Mouse (Mus musculus) neural tube, embryonic 13.5 days (tissue): ENCODE results near the gene Krtap31-2. TPM values are rescaled to one million over a fixed set of nuclear protein-coding genes. Genes with fewer than 3 reads are reported as not detected.

Experiments used
- ATAC-seq: fragments of 200-750 bp; cut with Nextera tagmentation; 2 replicates; pipeline ENCODE4 v1.8.0; 2017; ENCODE audit warnings: low read depth, mild to moderate bottlenecking, moderate TSS enrichment, moderate library complexity
- H3K27ac ChIP-seq: fragments of 300-500 bp; sonication (generic); replicated peaks from 2 replicates; pipeline ENCODE4 v1.5.1; 2015; ENCODE audit warnings: moderate library complexity, mild to moderate bottlenecking, inconsistent platforms
- H3K27me3 ChIP-seq: fragments of 300-500 bp; sonication (generic); 2 replicates; pipeline ENCODE4 v1.6.1; 2015; ENCODE audit warnings: mild to moderate bottlenecking, inconsistent platforms
- H3K36me3 ChIP-seq: fragments of 300-500 bp; sonication (generic); 2 replicates; pipeline ENCODE4 v1.6.1; 2015; ENCODE audit warnings: mild to moderate bottlenecking, inconsistent platforms
- H3K4me1 ChIP-seq: fragments of 300-500 bp; sonication (generic); replicated peaks from 2 replicates; pipeline ENCODE4 v1.6.1; 2015; ENCODE audit warnings: inconsistent platforms
- H3K4me2 ChIP-seq: fragments of 300-500 bp; sonication (generic); 2 replicates; pipeline ENCODE4 v1.6.1; 2015; ENCODE audit warnings: inconsistent platforms, mild to moderate bottlenecking, moderate library complexity
- H3K4me3 ChIP-seq: fragments of 300-500 bp; sonication (generic); 2 replicates; pipeline ENCODE4 v1.5.1; 2015; ENCODE audit warnings: mild to moderate bottlenecking, inconsistent platforms
- H3K9ac ChIP-seq: fragments of 300-500 bp; sonication (generic); 2 replicates; pipeline ENCODE4 v1.6.1; 2015; ENCODE audit warnings: moderate library complexity, mild to moderate bottlenecking, inconsistent platforms
- H3K9me3 ChIP-seq: fragments of 300-500 bp; sonication (generic); 2 replicates; pipeline ENCODE4 v1.6.1; 2016; ENCODE audit warnings: inconsistent platforms
- WGBS: fragments of 180-500 bp; shearing (Covaris S2); methylation state at CpG from one replicate; pipeline ENCODE4 v1.1.7; 2015; 5-methylcytosine and 5-hydroxymethylcytosine counted together
- polyA plus RNA-seq: library from polyadenylated mRNA; unstranded; fragments of >200 nt; fragmentation: Nextera tagmentation; extraction: Ambion mirVana; gene quantifications from 2 replicates; pipeline ENCODE4 v1.2.1, GENCODE M21; 2015

The Krtap31-2 gene
- not detected in 2 replicates for polyA plus RNA-seq

DNA sequence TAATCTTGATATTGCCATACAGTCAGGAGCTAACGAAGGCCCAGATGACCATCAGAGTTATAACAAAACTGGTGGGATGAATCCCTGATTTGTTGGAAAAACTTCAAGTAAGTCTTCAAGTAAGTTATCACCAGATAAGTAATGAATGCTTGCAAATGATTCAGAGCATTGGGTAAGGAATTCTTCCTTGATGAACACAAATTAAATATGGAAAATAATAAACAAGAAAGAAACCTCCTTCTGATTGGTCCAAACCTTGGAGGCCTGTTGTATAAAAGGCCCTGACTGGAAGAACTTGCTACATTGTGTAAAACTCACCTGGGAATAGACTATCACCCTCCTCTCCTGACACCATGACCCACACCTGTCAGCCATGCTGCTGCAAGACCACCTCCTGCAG is at the start of gene Krtap31-2:
Gene Krtap31-2, plus strand, starts transcription at position 301 of the 400 bp plus-strand sequence.
- H3K27me3 ChIP-seq, result no peaks in the 10 kb centered on the region
- ATAC-seq, result no peak
- H3K4me2 ChIP-seq, result no peak within 1 kb of the TSS
- 91% methylated on average over 1 of the region's 1 CpGs for WGBS
- no peaks in the 10 kb centered on the region for H3K9me3 ChIP-seq
- no peaks in the 10 kb centered on the region for H3K4me1 ChIP-seq
- H3K27ac ChIP-seq, result no peak within 1 kb of the TSS
- no peaks in the 10 kb centered on the region for H3K36me3 ChIP-seq
- no peak within 1 kb of the TSS for H3K9ac ChIP-seq
- H3K4me3 ChIP-seq, result no peak within 1 kb of the TSS

DNA sequence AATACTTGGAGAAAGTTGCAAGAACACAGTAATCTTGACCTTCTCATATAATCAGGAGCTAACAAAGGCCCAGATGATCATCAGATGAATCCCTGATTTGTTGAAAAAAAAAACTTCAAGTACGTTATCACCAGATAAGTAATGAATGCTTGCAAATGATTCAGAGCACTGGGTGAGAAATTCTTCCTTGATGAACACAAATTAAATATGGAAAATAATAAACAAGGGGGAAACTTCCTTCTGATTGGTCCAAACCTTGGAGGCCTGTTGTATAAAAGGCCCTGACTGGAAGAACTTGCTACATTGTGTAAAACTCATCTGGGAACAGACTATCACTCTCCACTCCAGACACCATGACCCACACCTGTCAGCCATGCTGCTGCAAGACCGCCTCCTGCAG is 28.5 kb upstream of the Krtap31-2 start, which contains the start of gene Krtap31-1:
Gene Krtap31-1, plus strand, starts transcription at position 301 of the 400 bp plus-strand sequence.
- no peak for ATAC-seq
- Histone ChIP-seq H3K9me3 (no peaks in the 10 kb centered on the region), H3K4me1 (no peaks in the 10 kb centered on the region), H3K27ac (no peak within 1 kb of the TSS), H3K36me3 (no peaks in the 10 kb centered on the region), H3K4me3 (no peak within 1 kb of the TSS), H3K27me3 (no peaks in the 10 kb centered on the region), H3K4me2 (no peak within 1 kb of the TSS), H3K9ac (no peak within 1 kb of the TSS)
- 86% methylated on average over 2 of the region's 2 CpGs for WGBS

DNA sequence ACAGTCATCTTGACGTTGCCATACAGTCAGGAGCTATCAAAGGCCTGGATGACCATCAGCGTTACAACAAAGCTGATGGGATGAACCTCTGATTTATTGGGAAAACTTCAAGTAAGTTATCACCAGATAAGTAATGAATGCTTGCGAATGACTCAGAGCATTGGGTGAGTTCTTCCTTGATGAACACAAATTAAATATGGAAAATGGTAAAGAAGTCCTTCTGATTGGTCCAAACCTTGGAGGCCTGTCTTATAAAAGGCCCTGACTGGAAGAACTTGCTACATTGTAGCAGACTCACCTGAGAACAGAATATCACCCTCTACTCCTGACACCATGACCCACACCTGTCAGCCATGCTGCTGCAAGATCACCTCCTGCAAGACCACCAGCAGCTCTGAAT is 21.6 kb upstream of the Krtap31-2 start, which contains the start of gene Gm11565:
Gene Gm11565, plus strand, starts transcription at position 301 of the 400 bp plus-strand sequence.
- H3K4me2 ChIP-seq, result no peak within 1 kb of the TSS
- no peaks in the 10 kb centered on the region for H3K36me3 ChIP-seq
- no peak within 1 kb of the TSS for H3K4me3 ChIP-seq
- WGBS, result 89% methylated on average over 3 of the region's 3 CpGs
- no peaks in the 10 kb centered on the region for H3K4me1 ChIP-seq
- no peaks in the 10 kb centered on the region for H3K9me3 ChIP-seq
- H3K27me3 ChIP-seq, result no peaks in the 10 kb centered on the region
- H3K9ac ChIP-seq, result no peak within 1 kb of the TSS
- no peak within 1 kb of the TSS for H3K27ac ChIP-seq
- no peak for ATAC-seq

DNA sequence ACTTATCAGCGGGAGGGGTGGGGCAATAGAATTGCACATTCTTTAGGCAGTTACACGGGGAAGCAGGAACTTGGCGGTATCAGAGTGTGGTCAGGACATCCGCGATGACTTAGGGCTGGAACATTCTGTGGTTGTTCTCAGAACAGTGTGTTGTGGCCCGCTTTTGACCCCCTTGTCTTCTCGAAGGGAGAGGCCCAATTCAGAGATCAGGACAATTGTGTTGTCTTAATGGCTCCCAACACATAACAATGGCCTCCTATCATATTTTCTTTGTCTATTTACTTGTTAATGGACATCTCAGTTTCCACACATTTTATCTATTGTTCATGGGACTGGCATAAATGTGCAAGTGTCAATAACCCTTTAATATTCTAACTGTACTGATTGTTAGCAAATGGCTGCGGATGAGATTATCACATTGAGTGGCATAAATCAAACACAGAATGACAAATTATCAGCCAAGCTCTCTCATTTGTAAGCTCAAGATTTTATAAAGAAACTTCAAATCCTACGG is 1.7 kb downstream of the Krtap31-2 start:
- 87% methylated on average over 9 of the region's 9 CpGs for WGBS
- H3K27ac ChIP-seq, result no peak overlapping the region
- no peaks in the 10 kb centered on the region for H3K27me3 ChIP-seq
- no peak overlapping the region for H3K4me3 ChIP-seq
- H3K4me1 ChIP-seq, result no peaks in the 10 kb centered on the region
- no peaks in the 10 kb centered on the region for H3K9me3 ChIP-seq
- H3K4me2 ChIP-seq, result no peak overlapping the region
- no peak overlapping the region for H3K9ac ChIP-seq
- no peaks in the 10 kb centered on the region for H3K36me3 ChIP-seq
- ATAC-seq, result no peak

DNA sequence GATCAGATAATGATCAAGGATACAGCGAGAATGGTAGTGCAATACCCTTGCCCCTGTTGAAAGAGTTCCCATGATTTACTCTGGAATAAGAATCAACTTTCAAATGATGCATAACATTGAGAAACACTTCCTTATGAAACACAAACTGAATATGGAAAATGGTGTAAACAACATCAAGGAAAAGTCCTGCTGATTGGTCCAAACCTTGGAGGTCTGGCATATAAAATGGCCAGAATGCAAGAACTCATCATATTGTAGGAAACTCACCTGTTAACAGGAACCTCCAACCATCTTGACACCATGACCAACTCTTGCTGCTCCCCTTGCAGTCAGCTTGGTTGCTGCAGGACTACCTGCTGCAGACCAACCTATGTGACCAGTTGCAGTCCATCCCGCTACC is 12.1 kb downstream of the Krtap31-2 start, which contains the start of gene Krtap9-5:
Gene Krtap9-5, plus strand, starts transcription at position 301 of the 400 bp plus-strand sequence.
- 89% methylated on average over 2 of the region's 2 CpGs for WGBS
- no peak for ATAC-seq
- peaks cover under 1% of the 10 kb centered on the region; the same call in 1 of the 2 replicates for H3K9me3 ChIP-seq

DNA sequence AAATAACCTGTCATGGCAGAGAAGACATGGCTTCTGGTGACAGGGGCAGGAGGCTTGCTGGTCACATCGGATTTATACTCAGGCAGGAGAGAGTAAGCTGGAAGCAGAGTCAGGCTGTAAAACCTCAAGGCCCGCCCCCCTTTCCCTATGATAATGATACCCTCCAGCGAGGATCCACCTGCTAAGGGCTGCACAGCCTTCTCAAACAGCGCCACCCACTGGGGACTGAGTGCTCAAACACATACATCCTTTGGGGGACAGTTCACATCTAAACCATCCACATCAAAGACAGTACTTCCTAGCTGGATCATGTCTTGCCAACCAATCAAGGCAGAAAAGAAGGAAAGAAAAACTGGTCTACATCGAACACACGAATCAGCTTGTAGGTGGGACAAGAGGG is 28.1 kb downstream of the Krtap31-2 start:
- no peak overlapping the region for H3K9ac ChIP-seq
- no peak overlapping the region for H3K4me2 ChIP-seq
- WGBS, result 35% methylated on average over 6 of the region's 6 CpGs
- no peaks in the 10 kb centered on the region for H3K36me3 ChIP-seq
- no peaks in the 10 kb centered on the region for H3K9me3 ChIP-seq
- no peak overlapping the region for H3K27ac ChIP-seq
- H3K4me3 ChIP-seq, result no peak overlapping the region
- no peaks in the 10 kb centered on the region for H3K4me1 ChIP-seq
- no peaks in the 10 kb centered on the region for H3K27me3 ChIP-seq
- no peak for ATAC-seq

More for the DNA sequence above, 12.1 kb downstream of the Krtap31-2 start, which contains the start of gene Krtap9-5:
- no peaks in the 10 kb centered on the region for H3K27me3 ChIP-seq
- H3K9ac ChIP-seq, result no peak within 1 kb of the TSS
- no peaks in the 10 kb centered on the region for H3K36me3 ChIP-seq
- H3K27ac ChIP-seq, result no peak within 1 kb of the TSS
- H3K4me3 ChIP-seq, result no peak within 1 kb of the TSS
- H3K4me1 ChIP-seq, result no peaks in the 10 kb centered on the region
- H3K4me2 ChIP-seq, result no peak within 1 kb of the TSS

DNA sequence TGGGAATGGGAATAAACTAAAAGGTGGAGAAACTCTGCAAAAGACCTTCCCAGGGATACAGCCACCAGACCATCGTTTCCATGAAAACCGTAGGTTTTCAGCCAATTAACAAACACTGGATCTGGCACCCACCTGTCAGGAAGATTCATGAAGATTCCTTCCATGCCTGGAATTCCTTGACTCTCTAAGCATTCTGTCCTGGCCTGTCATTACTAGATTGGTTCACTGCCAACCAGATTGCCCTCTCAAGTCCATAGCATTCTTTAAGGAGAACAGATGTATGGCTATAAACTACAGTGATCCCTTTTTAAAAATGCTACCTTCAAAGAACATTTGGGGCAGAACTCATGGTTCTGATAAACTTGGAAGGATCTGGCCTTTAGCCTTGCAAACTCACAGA is 29.9 kb downstream of the Krtap31-2 start:
- Histone ChIP-seq H3K4me3 (no peak overlapping the region), H3K9me3 (no peaks in the 10 kb centered on the region), H3K4me1 (no peaks in the 10 kb centered on the region), H3K4me2 (no peak overlapping the region), H3K27me3 (no peaks in the 10 kb centered on the region), H3K27ac (no peak overlapping the region), H3K36me3 (no peaks in the 10 kb centered on the region), H3K9ac (no peak overlapping the region)
- no peak for ATAC-seq
- 66% methylated on average over 2 of the region's 2 CpGs for WGBS

DNA sequence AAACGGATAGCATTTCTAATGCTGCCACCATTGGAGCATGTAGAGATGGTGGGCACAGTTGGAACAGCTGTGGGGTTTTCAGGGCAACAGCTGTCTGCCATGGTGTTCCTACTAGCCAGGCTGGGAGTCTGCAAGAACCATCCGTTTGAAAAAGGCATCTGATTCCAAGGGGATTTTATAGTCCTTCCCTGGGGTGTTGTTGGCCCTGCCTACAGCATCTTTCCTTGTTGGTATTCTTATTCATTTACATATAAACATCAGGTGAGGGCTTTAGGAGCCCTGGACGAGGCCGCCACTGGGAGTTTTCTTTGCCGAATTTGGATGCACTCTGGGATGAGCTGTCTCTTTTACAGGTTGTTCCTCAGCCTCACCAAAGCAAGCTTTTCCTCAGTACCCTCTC is 42.9 kb downstream of the Krtap31-2 start, which contains the start of gene Krtap29-1:
Gene Krtap29-1, minus strand, starts transcription at position 101 of the 400 bp plus-strand sequence.
- no peaks in the 10 kb centered on the region for H3K36me3 ChIP-seq
- H3K4me3 ChIP-seq, result no peak within 1 kb of the TSS
- no peak within 1 kb of the TSS for H3K27ac ChIP-seq
- no peaks in the 10 kb centered on the region for H3K27me3 ChIP-seq
- no peak within 1 kb of the TSS for H3K9ac ChIP-seq
- WGBS, result 61% methylated on average over 5 of the region's 5 CpGs
- ATAC-seq, result no peak
- H3K4me1 ChIP-seq, result no peaks in the 10 kb centered on the region
- H3K9me3 ChIP-seq, result peaks cover 3% of the 10 kb centered on the region; the same call in 1 of the 2 replicates
- no peak within 1 kb of the TSS for H3K4me2 ChIP-seq

DNA sequence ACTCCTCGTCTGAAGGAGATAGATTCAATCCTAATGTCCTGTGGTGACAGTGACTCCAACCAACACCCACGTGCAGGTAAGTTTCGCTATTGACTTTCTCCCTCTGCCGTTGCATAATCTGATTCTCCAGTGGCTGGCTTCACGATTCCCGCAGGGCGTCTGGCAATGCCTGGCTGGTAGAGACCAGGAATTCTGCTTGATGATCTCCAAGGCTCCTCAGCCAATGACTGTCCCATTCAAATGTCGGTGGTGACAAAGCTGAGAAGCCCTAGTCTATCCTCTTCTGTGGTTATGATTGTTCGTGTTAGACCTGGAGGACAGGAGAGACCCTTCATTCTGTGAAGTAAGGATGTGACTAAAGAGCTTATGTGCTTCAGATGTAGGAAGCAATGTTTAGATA is 46.6 kb downstream of the Krtap31-2 start:
- H3K9ac ChIP-seq, result no peak overlapping the region

DNA sequence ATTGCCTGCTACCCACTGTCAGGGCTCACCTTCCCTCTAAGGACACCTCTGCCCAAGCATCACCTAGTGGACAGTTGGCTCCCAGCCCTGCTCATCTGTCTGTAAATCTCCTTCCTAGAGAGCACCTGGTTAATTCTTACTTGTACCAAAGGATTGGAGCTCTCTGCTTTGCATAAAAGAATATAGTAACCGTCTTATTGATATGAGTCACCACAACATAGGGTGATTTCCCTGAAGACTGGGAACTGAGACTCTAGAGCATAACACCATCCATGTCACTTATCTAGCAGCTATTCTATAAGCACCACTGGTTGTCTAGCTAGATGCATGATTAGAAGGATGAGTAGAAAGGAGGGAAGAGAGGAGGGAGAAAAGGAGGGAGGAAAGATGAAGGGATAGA is 47.4 kb downstream of the Krtap31-2 start:
- 90% methylated on average over 1 of the region's 1 CpGs for WGBS
- Histone ChIP-seq H3K9ac (no peak overlapping the region), H3K27ac (no peak overlapping the region), H3K27me3 (no peaks in the 10 kb centered on the region), H3K4me3 (no peak overlapping the region), H3K4me1 (peaks cover 6% of the 10 kb centered on the region; the same call in 1 of the 2 replicates), H3K4me2 (no peak overlapping the region), H3K9me3 (no peaks in the 10 kb centered on the region), H3K36me3 (no peaks in the 10 kb centered on the region)
- no peak for ATAC-seq

More for the DNA sequence above, 46.6 kb downstream of the Krtap31-2 start:
- Histone ChIP-seq H3K9me3 (no peaks in the 10 kb centered on the region), H3K4me1 (peaks cover 6% of the 10 kb centered on the region; the same call in 1 of the 2 replicates), H3K4me3 (no peak overlapping the region), H3K27me3 (no peaks in the 10 kb centered on the region), H3K36me3 (no peaks in the 10 kb centered on the region), H3K27ac (no peak overlapping the region), H3K4me2 (no peak overlapping the region)
- ATAC-seq, result no peak
- WGBS, result 89% methylated on average over 9 of the region's 9 CpGs

DNA sequence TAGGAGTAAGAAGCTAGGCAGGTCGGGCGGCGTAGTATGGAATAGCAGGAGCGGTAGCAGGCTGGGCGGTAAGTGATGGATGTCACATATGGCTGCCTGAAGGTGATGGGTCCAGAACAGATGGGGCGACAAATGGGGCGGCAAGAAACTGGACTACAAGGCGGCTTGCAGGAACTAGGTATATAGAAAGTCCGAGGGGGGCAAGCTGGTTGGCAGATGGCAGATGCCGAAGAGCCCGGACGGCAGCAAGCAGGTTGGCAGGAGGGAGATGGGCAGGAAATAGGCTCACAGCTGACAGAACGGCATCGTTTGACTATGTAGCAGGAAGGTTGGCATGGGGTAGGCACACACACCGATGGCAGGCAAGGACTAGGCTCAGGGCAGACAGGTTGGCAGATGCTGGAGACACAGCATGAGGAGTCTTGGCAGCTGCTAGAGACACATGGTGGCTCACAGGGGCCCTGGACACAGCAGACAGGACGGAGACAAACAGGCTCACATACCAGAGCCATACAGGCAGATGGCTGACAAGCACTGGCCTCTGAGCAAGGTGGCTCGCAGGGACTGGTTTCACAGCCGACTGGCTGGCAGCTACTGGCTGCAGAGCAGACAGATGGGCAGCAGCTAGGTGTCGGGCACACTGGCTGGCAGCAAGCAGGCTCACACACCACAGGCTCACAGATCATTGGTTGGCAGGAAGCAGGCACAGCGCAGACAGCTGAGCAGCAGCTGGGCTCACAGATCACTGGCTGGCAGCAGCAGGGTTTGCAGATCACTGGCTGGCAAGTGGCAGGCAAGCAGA is 49.4 kb downstream of the Krtap31-2 start:
- Histone ChIP-seq H3K4me1 (peaks cover 6% of the 10 kb centered on the region; the same call in 1 of the 2 replicates), H3K9ac (no peak overlapping the region), H3K9me3 (no peaks in the 10 kb centered on the region), H3K4me2 (0 out of 2 replicates have a peak overlapping the region, but pooled peaks have one; percentile 7), H3K36me3 (no peaks in the 10 kb centered on the region), H3K27ac (0 out of 2 replicates have a peak overlapping the region, but pooled peaks have one; percentile 38), H3K4me3 (no peak overlapping the region), H3K27me3 (no peaks in the 10 kb centered on the region)
- WGBS, result 75% methylated on average over 20 of the region's 20 CpGs
- ATAC-seq, result peak; percentile 91

DNA sequence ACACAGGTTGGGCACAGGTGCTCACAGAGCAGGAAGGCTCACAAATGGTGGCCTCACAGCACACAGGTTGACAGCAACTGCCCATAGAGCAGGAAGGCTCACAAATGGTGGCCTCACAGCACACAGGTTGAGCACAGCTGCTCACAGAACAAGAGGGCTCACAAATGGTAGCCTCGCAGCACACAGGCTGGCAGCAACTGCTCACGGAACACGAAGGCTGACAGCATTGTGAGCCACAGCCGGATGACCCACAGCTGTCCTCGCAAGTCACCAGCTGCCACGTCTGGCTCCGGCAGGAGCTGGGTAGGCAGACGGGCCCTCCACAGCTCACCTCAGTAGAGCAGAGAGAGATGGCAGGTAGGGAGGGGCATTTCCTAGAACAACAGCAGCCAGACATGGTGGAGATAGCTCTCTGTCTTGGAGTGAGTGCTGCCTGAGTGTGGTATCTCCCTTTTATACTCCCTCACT is 50.1 kb downstream of the Krtap31-2 start, which contains the start of gene Krtap16-1:
Gene Krtap16-1, minus strand, starts transcription at position 418 of the 468 bp plus-strand sequence.
- 0 out of 2 replicates have a peak within 1 kb of the TSS, but pooled peaks have one; percentile 38 for H3K27ac ChIP-seq
- H3K4me3 ChIP-seq, result no peak within 1 kb of the TSS
- peaks cover 6% of the 10 kb centered on the region; the same call in 1 of the 2 replicates for H3K4me1 ChIP-seq
- H3K27me3 ChIP-seq, result no peaks in the 10 kb centered on the region
- 77% methylated on average over 8 of the region's 8 CpGs for WGBS
- H3K9me3 ChIP-seq, result no peaks in the 10 kb centered on the region
- 0 out of 2 replicates have a peak within 1 kb of the TSS, but pooled peaks have one; percentile 7 for H3K4me2 ChIP-seq
- no peak within 1 kb of the TSS for H3K9ac ChIP-seq
- H3K36me3 ChIP-seq, result no peaks in the 10 kb centered on the region
- 0 out of 2 replicates have a peak, but pooled peaks have one; percentile 15 for ATAC-seq
